Mouse (Mus musculus) effector memory CD4-positive, alpha-beta T cell, adult 7 months (primary cell): ENCODE results near the gene Copz2. TPM values are rescaled to one million over a fixed set of nuclear protein-coding genes. Genes with fewer than 3 reads are reported as not detected.

Experiments
- polyA plus RNA-seq: library from polyadenylated mRNA; unstranded; fragments of 100-300 nt; shearing (Covaris generic); gene quantifications from one replicate; pipeline ENCODE4 v1.2.1, GENCODE M21; 2017

The Copz2 gene
- not detected for polyA plus RNA-seq

GRCm38 (mm10) chr11:96849681-96850467 is at the start of gene Copz2:
Gene Copz2 (plus strand): TSS chr11:96849870.

GRCm38 (mm10) chr11:96829813-96830538 is 19.7 kb upstream of the Copz2 start, which contains the start of gene Nfe2l1:
Gene Nfe2l1 (minus strand): TSS chr11:96829968.

Other genes with a start within 250 kb of the Copz2 start
- gene Snx11, start 72.3 kb upstream of the Copz2 start, polyA plus RNA-seq: 18.2 TPM
- 16.3 TPM for gene Cbx1, start 60.7 kb upstream of the Copz2 start, polyA plus RNA-seq
- gene Nfe2l1, start 19.9 kb upstream of the Copz2 start, polyA plus RNA-seq: 56.1 TPM
- 76.6 TPM for gene Cdk5rap3, start 66.6 kb downstream of the Copz2 start, polyA plus RNA-seq
- gene Prr15l, start 78.2 kb downstream of the Copz2 start, polyA plus RNA-seq: 0.67 TPM
- 36.5 TPM for gene Pnpo, start 94.1 kb downstream of the Copz2 start, polyA plus RNA-seq
- gene Sp2, start 133.1 kb downstream of the Copz2 start, polyA plus RNA-seq: 82.1 TPM
- gene Sp6, start 163.5 kb downstream of the Copz2 start, polyA plus RNA-seq: 1.9 TPM
- 4.8 TPM for gene Scrn2, start 180.1 kb downstream of the Copz2 start, polyA plus RNA-seq
- not detected for gene Lrrc46, start 191.5 kb downstream of the Copz2 start, polyA plus RNA-seq
- gene Mrpl10, start 191.7 kb downstream of the Copz2 start, polyA plus RNA-seq: 33.7 TPM
- gene Osbpl7, start 200.8 kb downstream of the Copz2 start, polyA plus RNA-seq: 21.9 TPM